ENCODE assay signal across 12 mouse cellular contexts in the genomic region with DNA sequence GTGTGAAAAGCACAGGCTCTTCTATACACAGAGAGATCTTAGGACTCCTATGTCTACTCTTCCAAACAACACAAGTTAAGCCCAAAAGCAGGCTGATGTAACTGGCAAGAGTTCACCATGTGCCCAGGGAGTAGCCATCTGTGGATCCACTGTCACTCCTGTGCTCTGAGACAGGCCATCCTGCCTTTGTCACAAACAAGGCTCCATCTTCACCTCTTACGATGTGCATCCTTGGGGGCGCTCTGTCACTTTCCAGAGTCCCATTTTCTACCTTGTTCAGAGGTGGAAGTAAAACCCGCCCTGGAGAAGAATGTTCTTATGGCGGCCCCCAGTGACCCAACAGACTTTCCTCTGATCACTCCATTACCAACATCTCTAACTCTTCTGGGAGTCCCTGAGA. TPM values are rescaled to one million over a fixed set of nuclear protein-coding genes. Genes with fewer than 3 reads are reported as not detected.
DNase-seq lines count a peak whose midpoint lies in the region; ATAC-seq and TF ChIP-seq lines count a peak whose summit lies in the region.
"Had no signal": no experiment of that assay in that cellular context is flagged by ENCODE, and none has a peak within 500 bp of the region (broad histone marks: within the 10 kb centered on the region; RNA-seq: fewer than 3 reads in every experiment).

No protein-coding gene starts in this region.

- ATAC-seq in kidney, postnatal 0 days (replicated peaks; ENCODE audit: low FRiP score, low read depth) = no peak
- peak; percentile 9; the same call in 1 of the 2 replicates for ATAC-seq in forebrain, embryonic 14.5 days
- no peak for ATAC-seq in limb, embryonic 12.5 days (ENCODE audit: insufficient number of reproducible peaks, insufficient read depth, low FRiP score, low TSS enrichment, low read depth)
- no peak for ATAC-seq in neural tube, embryonic 11.5 days (ENCODE audit: insufficient read depth, low FRiP score, low TSS enrichment)
- ATAC-seq in monocyte, adult 5-6 weeks (replicated peaks; ENCODE audit: insufficient number of reproducible peaks, low FRiP score, low TSS enrichment, poor library complexity, severe bottlenecking) = no peak

- peaks cover 40% of the 10 kb centered on the region for H3K27me3 ChIP-seq in kidney, postnatal 0 days (ENCODE audit: insufficient read depth, low read length)
- peaks cover 12% of the 10 kb centered on the region; the same call in 1 of the 2 replicates for H3K27me3 ChIP-seq in forebrain, embryonic 14.5 days (replicated peaks; ENCODE audit: control insufficient read depth, insufficient read depth, low read length)
- peaks cover 82% of the 10 kb centered on the region for H3K27me3 ChIP-seq in limb, embryonic 12.5 days
- peaks cover 42% of the 10 kb centered on the region for H3K27me3 ChIP-seq in neural tube, embryonic 11.5 days (ENCODE audit: control insufficient read depth, insufficient read depth, low read length)

- no peak for DNase-seq in kidney, postnatal 0 days (ENCODE audit: low spot score)
- no peak for DNase-seq in kidney, adult 8-10 months
- peak; percentile 39 for DNase-seq in forebrain, embryonic 14.5 days (ENCODE audit: low spot score)
- peak; percentile 29 for DNase-seq in neural tube, embryonic 11.5 days (ENCODE audit: low spot score)
- DNase-seq in urinary bladder, postnatal 10 days (ENCODE audit: low spot score) = no peak
- no peak for DNase-seq in frontal cortex, adult 2 months (ENCODE audit: extremely low spot score in 1 of 2, low spot score in 1 of 2)

- peaks cover 13% of the 10 kb centered on the region; the same call in 1 of the 2 replicates for H3K4me1 ChIP-seq in kidney, postnatal 0 days (replicated peaks; ENCODE audit: insufficient read depth, low read length)
- H3K4me1 ChIP-seq in forebrain, embryonic 14.5 days (ENCODE audit: control insufficient read depth, insufficient read depth, low read length) = peaks cover 22% of the 10 kb centered on the region
- peaks cover 21% of the 10 kb centered on the region for H3K4me1 ChIP-seq in limb, embryonic 12.5 days (replicated peaks)
- peaks cover 8% of the 10 kb centered on the region for H3K4me1 ChIP-seq in neural tube, embryonic 11.5 days (ENCODE audit: control insufficient read depth, insufficient read depth, low read length)

- H3K36me3 ChIP-seq in kidney, postnatal 0 days (ENCODE audit: insufficient read depth, low read length) = no peaks in the 10 kb centered on the region
- no peaks in the 10 kb centered on the region for H3K36me3 ChIP-seq in forebrain, embryonic 14.5 days (ENCODE audit: control insufficient read depth, insufficient read depth, low read length)
- H3K36me3 ChIP-seq in limb, embryonic 12.5 days = no peaks in the 10 kb centered on the region
- no peaks in the 10 kb centered on the region for H3K36me3 ChIP-seq in neural tube, embryonic 11.5 days (ENCODE audit: control insufficient read depth, insufficient read depth, low read length)

- H3K9me3 ChIP-seq in kidney, postnatal 0 days (replicated peaks; ENCODE audit: low read length) = no peaks in the 10 kb centered on the region
- no peaks in the 10 kb centered on the region for H3K9me3 ChIP-seq in forebrain, embryonic 14.5 days (replicated peaks; ENCODE audit: control insufficient read depth, low read length)
- no peaks in the 10 kb centered on the region for H3K9me3 ChIP-seq in limb, embryonic 12.5 days
- no peaks in the 10 kb centered on the region for H3K9me3 ChIP-seq in neural tube, embryonic 11.5 days (ENCODE audit: control insufficient read depth, low read length)

- 5% methylated on average over 4 of the region's 4 CpGs for WGBS in kidney, postnatal 0 days
- WGBS in forebrain, embryonic 14.5 days = 1% methylated on average over 4 of the region's 4 CpGs
- WGBS in limb, embryonic 12.5 days = 1% methylated on average over 4 of the region's 4 CpGs
- WGBS in neural tube, embryonic 11.5 days = 4% methylated on average over 4 of the region's 4 CpGs

- TF ChIP-seq CTCF in kidney, postnatal 0 days (IDR thresholded peaks at IDR 0.05; ENCODE audit: low read depth) = no peak

- H3K4me3 ChIP-seq in kidney, postnatal 0 days (replicated peaks; ENCODE audit: low read depth, low read length) = peak overlapping the region; percentile 36
- peak overlapping the region; percentile 41 for H3K4me3 ChIP-seq in forebrain, embryonic 14.5 days (ENCODE audit: low read depth, low read length)
- H3K4me3 ChIP-seq in limb, embryonic 12.5 days (replicated peaks) = peak overlapping the region; percentile 45; the same call in 1 of the 2 replicates
- no peak overlapping the region for H3K4me3 ChIP-seq in neural tube, embryonic 11.5 days (ENCODE audit: low read depth, low read length)

- no peak overlapping the region for H3K9ac ChIP-seq in kidney, postnatal 0 days (ENCODE audit: low read depth, low read length)
- peak overlapping the region; percentile 54 for H3K9ac ChIP-seq in forebrain, embryonic 14.5 days (ENCODE audit: low read length)
- H3K9ac ChIP-seq in limb, embryonic 12.5 days (replicated peaks) = no peak overlapping the region
- H3K9ac ChIP-seq in neural tube, embryonic 11.5 days (ENCODE audit: low read length) = no peak overlapping the region

- H3K27ac ChIP-seq in kidney, postnatal 0 days = no peak overlapping the region
- peak overlapping the region; percentile 63 for H3K27ac ChIP-seq in forebrain, embryonic 14.5 days (ENCODE audit: low read depth, low read length)
- H3K27ac ChIP-seq in limb, embryonic 12.5 days = no peak overlapping the region
- no peak overlapping the region for H3K27ac ChIP-seq in neural tube, embryonic 11.5 days (ENCODE audit: low read depth, low read length)

- H3K4me2 ChIP-seq in kidney, postnatal 0 days (ENCODE audit: low read length) = peak overlapping the region; percentile 85
- peak overlapping the region; percentile 92 for H3K4me2 ChIP-seq in forebrain, embryonic 14.5 days (ENCODE audit: low read length)
- peak overlapping the region; percentile 88; the same call in 1 of the 2 replicates for H3K4me2 ChIP-seq in limb, embryonic 12.5 days
- peak overlapping the region; percentile 79 for H3K4me2 ChIP-seq in neural tube, embryonic 11.5 days (ENCODE audit: low read depth)

RNA-seq across cellular contexts. Expression of gene Fgf15, which starts 1.6 kb away (rescaled TPM):
- polyA plus RNA-seq in kidney, postnatal 0 days (2015; fragmentation: Nextera tagmentation; extraction: Ambion mirVana) = 0.87 and 0.92 TPM in 2 replicates
- 28.1 and 36.3 TPM in 2 replicates for polyA plus RNA-seq in forebrain, embryonic 14.5 days (2014; fragmentation: Nextera tagmentation; extraction: Ambion mirVana)
- polyA plus RNA-seq in limb, embryonic 12.5 days (2016; fragmentation: Nextera tagmentation; extraction: Ambion mirVana) = 0.42 and 0.76 TPM in 2 replicates
- polyA plus RNA-seq in neural tube, embryonic 11.5 days (2014; fragmentation: Nextera tagmentation; extraction: Ambion mirVana) = 48.6 and 53.3 TPM in 2 replicates
- not detected in 2 replicates for polyA plus RNA-seq in frontal cortex, adult 2 months (2012; rRNA removed)
- not detected in 3 replicates for total RNA-seq in monocyte, adult 5-6 weeks (2017)
- total RNA-seq: adrenal gland, postnatal 14 days; gastrocnemius, postnatal 10 days; layer of hippocampus, postnatal 10 days had no signal
- polyA plus RNA-seq: lung, embryonic 16.5 days had no signal

RNA-seq across cellular contexts. Expression of gene LTO1, which starts 20.2 kb away (rescaled TPM):
- 22.4 and 25.9 TPM in 2 replicates for polyA plus RNA-seq in kidney, postnatal 0 days (2015; fragmentation: Nextera tagmentation; extraction: Ambion mirVana)
- 26.7 and 27.8 TPM in 2 replicates for polyA plus RNA-seq in forebrain, embryonic 14.5 days (2014; fragmentation: Nextera tagmentation; extraction: Ambion mirVana)
- 26.1 and 27.9 TPM in 2 replicates for polyA plus RNA-seq in limb, embryonic 12.5 days (2016; fragmentation: Nextera tagmentation; extraction: Ambion mirVana)
- 28.1 and 29.1 TPM in 2 replicates for polyA plus RNA-seq in neural tube, embryonic 11.5 days (2014; fragmentation: Nextera tagmentation; extraction: Ambion mirVana)
- 36.5 and 44.2 TPM in 2 replicates for polyA plus RNA-seq in frontal cortex, adult 2 months (2012; rRNA removed)
- 31.6 to 57.8 TPM (median 50.1 TPM) in 3 replicates for total RNA-seq in monocyte, adult 5-6 weeks (2017)

RNA-seq across cellular contexts. Expression of gene Ccnd1, which starts 45.0 kb away (rescaled TPM):
- polyA plus RNA-seq in kidney, postnatal 0 days (2015; fragmentation: Nextera tagmentation; extraction: Ambion mirVana) = 212 and 227 TPM in 2 replicates
- polyA plus RNA-seq in forebrain, embryonic 14.5 days (2014; fragmentation: Nextera tagmentation; extraction: Ambion mirVana) = 60.8 and 70.3 TPM in 2 replicates
- polyA plus RNA-seq in limb, embryonic 12.5 days (2016; fragmentation: Nextera tagmentation; extraction: Ambion mirVana) = 165 and 178 TPM in 2 replicates
- 201 and 213 TPM in 2 replicates for polyA plus RNA-seq in neural tube, embryonic 11.5 days (2014; fragmentation: Nextera tagmentation; extraction: Ambion mirVana)
- polyA plus RNA-seq in frontal cortex, adult 2 months (2012; rRNA removed) = 29.8 and 36.6 TPM in 2 replicates
- total RNA-seq in monocyte, adult 5-6 weeks (2017) = 1.1 to 5.5 TPM (median 1.7 TPM) in 3 replicates

RNA-seq across cellular contexts. Expression of gene Fgf4, which starts 47.5 kb away (rescaled TPM):
- 0.13 TPM in 1 of 2 replicates, not detected in the other for polyA plus RNA-seq in kidney, postnatal 0 days (2015; fragmentation: Nextera tagmentation; extraction: Ambion mirVana)
- polyA plus RNA-seq in forebrain, embryonic 14.5 days (2014; fragmentation: Nextera tagmentation; extraction: Ambion mirVana) = not detected in 2 replicates
- 0.49 TPM in 2 replicates for polyA plus RNA-seq in limb, embryonic 12.5 days (2016; fragmentation: Nextera tagmentation; extraction: Ambion mirVana)
- 0.74 and 1.3 TPM in 2 replicates for polyA plus RNA-seq in neural tube, embryonic 11.5 days (2014; fragmentation: Nextera tagmentation; extraction: Ambion mirVana)
- not detected in 2 replicates for polyA plus RNA-seq in frontal cortex, adult 2 months (2012; rRNA removed)
- total RNA-seq in monocyte, adult 5-6 weeks (2017) = not detected in 3 replicates
- total RNA-seq: adrenal gland, postnatal 14 days; layer of hippocampus, postnatal 10 days had no signal
- polyA plus RNA-seq: lung, embryonic 16.5 days had no signal

RNA-seq across cellular contexts. Expression of gene Fgf3, which starts 56.8 kb away (rescaled TPM):
- 0.58 and 0.93 TPM in 2 replicates for polyA plus RNA-seq in kidney, postnatal 0 days (2015; fragmentation: Nextera tagmentation; extraction: Ambion mirVana)
- polyA plus RNA-seq in forebrain, embryonic 14.5 days (2014; fragmentation: Nextera tagmentation; extraction: Ambion mirVana) = 2.0 and 3.2 TPM in 2 replicates
- not detected in 2 replicates for polyA plus RNA-seq in limb, embryonic 12.5 days (2016; fragmentation: Nextera tagmentation; extraction: Ambion mirVana)
- polyA plus RNA-seq in neural tube, embryonic 11.5 days (2014; fragmentation: Nextera tagmentation; extraction: Ambion mirVana) = 0.57 and 0.98 TPM in 2 replicates
- polyA plus RNA-seq in frontal cortex, adult 2 months (2012; rRNA removed) = 0.12 and 0.29 TPM in 2 replicates
- 2.0 TPM in 1 of 3 replicates, not detected in the others for total RNA-seq in monocyte, adult 5-6 weeks (2017)
- total RNA-seq: gastrocnemius, postnatal 10 days; layer of hippocampus, postnatal 10 days had no signal
- polyA plus RNA-seq: lung, embryonic 16.5 days had no signal

Comparison
In these comparisons a context has a peak if more than half of its experiments do, and no peak if none do; other contexts are left out.
1. DNase-seq: peak in forebrain, embryonic 14.5 days (single experiment) and neural tube, embryonic 11.5 days (single experiment); none in kidney, postnatal 0 days (single experiment), kidney, adult 8-10 months (0 of 2), urinary bladder, postnatal 10 days (single experiment) and frontal cortex, adult 2 months (0 of 2).
2. RNA of gene Fgf15, which starts 1.6 kb away (polyA plus RNA-seq): 48.6 to 53.3 TPM in neural tube, embryonic 11.5 days and 28.1 to 36.3 TPM in forebrain, embryonic 14.5 days; 0.87 to 0.92 TPM in kidney, postnatal 0 days, 0.42 to 0.76 TPM in limb, embryonic 12.5 days and not detected in frontal cortex, adult 2 months; every median in the first group is over 10 times any median in the second.
3. Peak in every context shown above with its lines, with median percentiles within 50 percentile points of each other: H3K4me2 ChIP-seq.